Mouse (Mus musculus) thymus, adult 2 months (tissue): Measurements from ENCODE around the gene Anp32a. TPM values are rescaled to one million over a fixed set of nuclear protein-coding genes. Genes with fewer than 3 reads are reported as not detected.

Source experiments
- DNase-seq: peaks from one replicate; pipeline ENCODE4 v3.0.0; 2021
- H3K27ac ChIP-seq: fragments of 200-500 bp; 2 replicates; pipeline ENCODE4 v1.5.1; 2012; ENCODE audit warnings: low read length, control low read depth; ENCODE audit not compliant: control insufficient read depth, insufficient read depth
- H3K27me3 ChIP-seq: fragments of 200-500 bp; 2 replicates; pipeline ENCODE4 v1.6.1; 2012; ENCODE audit warnings: mild to moderate bottlenecking, low read length, moderate library complexity, mixed read lengths; ENCODE audit not compliant: control insufficient read depth, insufficient read depth
- H3K36me3 ChIP-seq: fragments of 200-500 bp; 2 replicates; pipeline ENCODE4 v1.6.1; 2012; ENCODE audit warnings: mild to moderate bottlenecking, low read length, moderate library complexity; ENCODE audit not compliant: control insufficient read depth, insufficient read depth
- H3K4me1 ChIP-seq: fragments of 200-500 bp; replicated peaks from 2 replicates; pipeline ENCODE4 v1.6.1; 2012; ENCODE audit warnings: low read length; ENCODE audit not compliant: control insufficient read depth, insufficient read depth
- H3K4me3 ChIP-seq: fragments of 200-500 bp; 2 replicates; pipeline ENCODE4 v1.5.1; 2012; ENCODE audit warnings: mild to moderate bottlenecking, low read length, control low read depth, moderate library complexity; ENCODE audit not compliant: control insufficient read depth, insufficient read depth
- CTCF ChIP-seq: fragments of 200-500 bp; IDR thresholded peaks from 2 replicates; pipeline ENCODE4 v1.5.1; 2012; ENCODE audit warnings: mild to moderate bottlenecking, control low read depth, low read length, moderate library complexity, borderline replicate concordance; ENCODE audit not compliant: control insufficient read depth, poor library complexity, insufficient read depth; ENCODE audit errors: extremely low read depth
- POLR2A ChIP-seq: fragments of 200-500 bp; IDR thresholded peaks from 2 replicates; pipeline ENCODE4 v1.6.1; 2012; ENCODE audit warnings: mild to moderate bottlenecking, low read length, control low read depth, moderate library complexity; ENCODE audit not compliant: control insufficient read depth, poor library complexity, insufficient read depth; ENCODE audit errors: extremely low read depth
- WGBS: fragments of 180-500 bp; shearing (Covaris S2); methylation state at CpG from one replicate; pipeline ENCODE4 v1.1.7; 2018; 5-methylcytosine and 5-hydroxymethylcytosine counted together
- polyA plus RNA-seq: library from polyadenylated mRNA; depleted of rRNA; stranded (reverse); fragments of >200 nt; gene quantifications from 2 replicates; pipeline ENCODE4 v1.2.3, GENCODE M21; 2012; rRNA removed

Anp32a gene
- 37.4 and 38.0 TPM in 2 replicates for polyA plus RNA-seq

DNA sequence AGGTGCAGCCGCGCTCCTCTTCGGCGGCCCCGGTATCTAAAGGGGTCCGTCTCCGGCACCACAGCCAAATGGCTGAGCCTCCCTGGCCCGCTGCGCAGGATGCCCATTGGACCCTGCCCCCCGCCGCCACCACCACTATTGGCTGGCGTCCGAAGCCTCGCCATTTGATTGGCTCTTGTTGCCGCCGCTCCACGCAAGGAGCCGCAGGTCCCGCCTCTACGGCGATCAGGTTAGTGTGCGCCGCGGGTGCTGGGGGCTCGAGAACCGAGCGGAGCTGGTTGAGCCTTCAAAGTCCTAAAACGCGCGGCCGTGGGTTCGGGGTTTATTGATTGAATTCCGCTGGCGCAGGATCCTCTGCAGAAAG lies at the start of gene Anp32a:
Gene Anp32a (plus strand): TSS at position 171 of the 364 bp plus-strand sequence.
- TF ChIP-seq POLR2A (peak; percentile 85), CTCF (0 out of 2 replicates have a peak, but pooled peaks have one; percentile 49)
- Histone ChIP-seq H3K27me3 (no peaks in the 10 kb centered on the region), H3K4me3 (peak within 1 kb of the TSS; percentile 88), H3K4me1 (peaks cover 9% of the 10 kb centered on the region), H3K36me3 (no peaks in the 10 kb centered on the region), H3K27ac (peak within 1 kb of the TSS; percentile 94)
- peak; percentile 99 for DNase-seq
- WGBS, result under 1% methylated on average over 34 of the region's 34 CpGs

GRCm38 (mm10) chr9:62295006-62295698 lies 45.9 kb upstream of the Anp32a start:
- no peak overlapping the region for H3K27ac ChIP-seq
- WGBS, result 34% methylated on average over 7 of the region's 7 CpGs
- no peaks in the 10 kb centered on the region for H3K4me1 ChIP-seq
- H3K36me3 ChIP-seq, result no peaks in the 10 kb centered on the region
- H3K4me3 ChIP-seq, result no peak overlapping the region
- TF ChIP-seq POLR2A (no peak), CTCF (no peak)
- DNase-seq, result peak; percentile 79
- no peaks in the 10 kb centered on the region for H3K27me3 ChIP-seq

GRCm38 (mm10) chr9:62296891-62297290 lies 44.2 kb upstream of the Anp32a start:
- TF ChIP-seq POLR2A (no peak), CTCF (no peak)
- Histone ChIP-seq H3K27ac (no peak overlapping the region), H3K4me1 (no peaks in the 10 kb centered on the region), H3K4me3 (no peak overlapping the region), H3K36me3 (no peaks in the 10 kb centered on the region), H3K27me3 (no peaks in the 10 kb centered on the region)
- 95% methylated on average over 1 of the region's 1 CpGs for WGBS
- DNase-seq, result no peak

- DNase-seq, result no peak
- Histone ChIP-seq H3K36me3 (no peaks in the 10 kb centered on the region), H3K27ac (no peak overlapping the region), H3K4me1 (no peaks in the 10 kb centered on the region), H3K4me3 (no peak overlapping the region), H3K27me3 (no peaks in the 10 kb centered on the region)
- TF ChIP-seq CTCF, result no peak
- no peak for TF ChIP-seq POLR2A
- 91% methylated on average over 6 of the region's 6 CpGs for WGBS
These were observed 25.5 kb upstream of the Anp32a start for GRCm38 (mm10) chr9:62315556-62315955.

DNA sequence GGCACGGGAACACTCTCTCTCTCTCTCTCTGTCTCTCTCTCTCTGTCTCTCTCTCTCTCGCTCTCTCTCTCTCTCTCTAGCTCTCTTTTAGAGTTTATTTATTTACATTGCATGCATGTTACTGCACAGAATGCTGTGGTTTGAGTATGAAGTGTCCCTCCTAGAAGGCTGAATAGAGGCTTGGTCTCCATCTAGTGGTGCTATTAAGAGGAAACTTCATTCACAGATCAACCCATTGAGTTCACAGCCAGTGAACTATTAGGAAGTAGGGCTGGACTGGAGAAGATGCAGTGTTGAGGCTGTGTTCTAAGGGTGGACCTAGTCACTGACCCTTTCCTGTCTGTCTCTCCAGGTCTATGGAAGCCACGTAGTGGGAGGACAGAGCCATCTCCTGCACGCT lies 22.4 kb upstream of the Anp32a start:
- no peaks in the 10 kb centered on the region for H3K4me1 ChIP-seq
- H3K36me3 ChIP-seq, result no peaks in the 10 kb centered on the region
- DNase-seq, result no peak
- TF ChIP-seq POLR2A, result no peak
- no peak for TF ChIP-seq CTCF
- no peaks in the 10 kb centered on the region for H3K27me3 ChIP-seq
- no peak overlapping the region for H3K4me3 ChIP-seq
- no peak overlapping the region for H3K27ac ChIP-seq
- WGBS, result 70% methylated on average over 4 of the region's 4 CpGs

GRCm38 (mm10) chr9:62323816-62324215 lies 17.3 kb upstream of the Anp32a start:
- Histone ChIP-seq H3K27me3 (no peaks in the 10 kb centered on the region), H3K27ac (no peak overlapping the region), H3K36me3 (no peaks in the 10 kb centered on the region), H3K4me3 (no peak overlapping the region), H3K4me1 (no peaks in the 10 kb centered on the region)
- WGBS, result 76% methylated on average over 1 of the region's 1 CpGs
- no peak for TF ChIP-seq POLR2A
- TF ChIP-seq CTCF, result no peak
- no peak for DNase-seq
